Mouse (Mus musculus): ENCODE measurements around the gene Wwp2.

Wwp2 gene

DNA sequence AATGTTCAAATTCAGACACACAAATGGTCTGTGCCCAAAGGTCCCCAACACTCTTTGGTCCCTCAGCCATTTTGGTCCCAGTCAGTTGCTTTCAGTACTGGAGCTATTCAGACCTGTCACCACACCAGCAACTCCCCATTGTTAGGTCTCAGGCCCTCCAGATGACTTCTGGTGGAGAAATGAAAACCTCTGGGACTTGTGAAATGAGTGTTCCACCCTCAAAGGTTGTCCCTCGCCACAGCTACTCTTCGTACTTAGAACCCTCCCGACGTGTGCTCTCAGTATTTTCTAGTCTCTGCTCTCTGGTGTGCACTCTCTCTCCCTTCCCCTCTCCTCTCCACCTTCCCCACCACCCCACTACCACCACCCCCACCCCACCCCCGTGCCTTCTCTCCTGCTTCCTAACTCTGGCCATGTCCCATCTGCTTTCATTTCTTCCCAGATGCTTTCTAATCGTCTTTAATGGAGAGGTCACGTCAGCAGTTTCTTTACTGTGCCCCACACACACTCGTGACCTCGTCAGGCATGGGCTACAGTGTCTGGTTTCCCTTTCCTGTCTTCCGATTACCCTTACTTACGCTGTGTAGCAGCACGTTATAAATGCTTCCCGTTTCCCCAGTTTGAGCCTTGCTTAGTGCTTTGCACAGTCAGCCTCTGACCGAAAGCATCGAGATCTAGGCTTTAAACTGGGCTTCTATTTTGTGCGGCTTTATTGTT, 124.8 kb downstream of the Wwp2 start:
- no peak for DNase-seq (ENCODE audit: inconsistent ontology term)

DNA sequence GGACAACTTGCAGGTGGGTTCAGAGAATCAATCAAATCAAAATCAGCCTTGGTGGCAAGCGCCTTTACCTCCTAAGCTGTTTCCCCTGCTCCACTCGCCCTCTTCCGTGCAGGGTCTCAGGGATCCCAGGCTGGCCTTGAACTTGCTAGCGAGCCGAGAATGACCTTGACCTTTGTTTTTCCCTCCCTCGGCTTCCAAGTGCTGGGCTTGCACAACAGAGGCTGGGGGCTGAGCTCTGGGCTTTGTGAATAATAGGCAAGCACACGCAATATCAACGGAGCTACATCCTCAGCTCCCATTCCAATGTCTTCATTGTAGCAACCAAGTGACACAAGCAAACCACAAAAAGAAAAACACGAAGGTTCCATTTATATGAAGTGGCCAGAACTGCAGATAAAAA, 126.0 kb downstream of the Wwp2 start:
- no peak for DNase-seq (ENCODE audit: inconsistent ontology term)

DNA sequence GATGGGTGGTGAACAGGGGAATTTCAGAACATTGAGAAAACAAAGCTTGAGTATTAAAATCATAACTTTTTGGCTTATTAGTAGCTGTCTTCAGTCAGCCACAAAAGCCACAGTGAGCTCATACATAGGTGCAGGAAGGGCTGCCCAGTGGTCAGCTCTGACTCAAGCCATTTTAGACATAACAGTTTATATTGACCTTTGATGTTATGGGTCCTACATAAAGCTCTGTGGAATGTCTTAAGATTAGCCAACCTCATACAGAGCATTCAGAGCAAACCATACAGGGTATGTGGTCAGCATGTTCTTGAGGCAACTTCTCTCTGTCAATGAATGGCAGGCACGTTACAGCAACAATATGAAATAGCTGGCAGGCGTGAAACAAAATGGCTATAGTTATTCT, 134.9 kb downstream of the Wwp2 start:
- no peak for DNase-seq (ENCODE audit: inconsistent ontology term)

DNA sequence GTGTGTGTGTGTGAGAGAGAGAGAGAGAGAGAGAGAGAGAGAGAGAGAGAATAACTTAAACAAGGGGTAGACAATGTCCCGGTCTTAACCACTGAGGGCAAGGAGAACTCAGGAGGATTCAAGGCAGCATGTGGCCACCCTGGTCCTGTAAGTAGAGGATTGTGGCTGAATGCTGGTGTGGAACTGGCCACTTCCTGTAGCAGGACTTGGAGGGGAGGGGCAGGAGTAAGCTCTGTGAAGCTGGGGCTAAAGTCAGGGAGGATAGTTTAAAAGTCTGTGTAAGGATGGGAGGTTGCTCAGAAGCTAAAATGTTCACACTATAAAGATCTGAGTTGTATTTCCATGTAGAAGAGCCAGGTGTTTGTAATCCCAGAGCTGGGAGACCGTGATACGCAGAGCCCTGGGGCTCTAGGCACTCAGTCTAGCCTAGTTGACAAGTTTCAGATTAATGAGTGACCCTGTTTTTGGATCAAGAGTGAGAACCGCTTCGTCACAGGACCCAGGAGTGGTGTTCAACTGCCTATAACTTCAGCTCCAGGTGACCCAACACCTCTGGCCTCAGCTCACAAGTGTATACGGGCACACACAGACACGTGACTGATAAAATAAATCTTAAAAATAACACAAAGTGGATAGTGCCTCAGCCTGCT, 135.4 kb downstream of the Wwp2 start:
- DNase-seq (ENCODE audit: inconsistent ontology term) = no peak

DNA sequence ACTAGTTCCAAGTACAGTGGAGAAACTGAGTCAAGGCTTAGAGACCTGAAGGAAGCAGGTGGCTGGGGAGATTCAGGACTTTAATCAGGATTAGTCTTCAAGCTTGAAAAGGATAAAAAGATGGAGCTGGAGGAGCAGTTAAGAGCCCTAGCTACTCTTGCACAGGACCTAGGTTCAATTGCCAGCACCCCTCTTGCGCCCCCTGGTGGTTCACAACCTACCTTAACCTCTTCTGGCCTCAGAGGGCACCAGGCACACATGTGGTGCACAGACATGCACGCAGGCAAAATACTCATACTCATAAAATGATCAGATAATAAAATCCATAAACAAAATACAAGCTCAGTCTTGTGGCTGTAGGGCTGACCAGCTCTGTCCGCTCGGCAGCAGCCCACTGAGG, 136.3 kb downstream of the Wwp2 start:
- DNase-seq (ENCODE audit: inconsistent ontology term) = peak; percentile 67

DNA sequence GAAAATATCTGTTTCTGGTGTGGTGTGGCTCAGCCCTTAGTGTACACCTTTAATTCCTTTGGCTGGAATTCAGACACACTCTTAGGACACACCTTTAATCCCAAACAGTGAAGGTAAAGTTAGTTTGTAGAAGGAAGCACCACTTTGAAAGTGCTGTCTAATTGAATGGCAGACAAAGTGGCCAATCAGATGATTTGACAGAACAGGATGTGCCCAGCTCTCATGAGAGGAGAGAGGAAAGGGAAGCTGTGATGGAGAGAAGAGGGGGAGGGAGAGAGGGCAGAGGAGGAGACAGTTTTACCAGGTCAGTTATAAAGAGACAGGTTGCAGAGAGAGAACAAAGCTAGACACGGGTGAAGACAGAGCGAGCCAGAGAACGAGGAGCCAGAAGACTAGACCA, 138.6 kb downstream of the Wwp2 start:
- DNase-seq (ENCODE audit: inconsistent ontology term) = no peak

DNA sequence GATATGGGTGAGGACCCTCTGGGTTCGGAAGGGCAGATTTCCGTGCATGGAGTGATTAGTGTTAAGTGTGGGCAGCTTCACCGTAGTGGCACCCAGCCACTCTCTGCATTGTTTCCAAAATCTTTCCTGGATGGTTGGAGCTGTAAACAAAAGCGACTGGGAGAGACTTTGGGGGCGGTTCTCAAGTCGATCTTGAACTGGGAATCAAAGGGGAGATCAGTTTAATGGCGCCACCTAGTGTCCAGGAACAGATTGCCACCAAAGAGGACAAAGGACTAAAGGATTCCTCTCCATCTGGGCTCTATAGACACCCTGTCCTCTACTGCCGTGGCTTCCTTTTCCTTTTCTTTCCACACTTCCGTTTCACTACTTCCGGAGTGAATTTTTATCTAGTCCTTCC, 140.5 kb downstream of the Wwp2 start:
- peak; percentile 92 for DNase-seq (ENCODE audit: inconsistent ontology term)

DNA sequence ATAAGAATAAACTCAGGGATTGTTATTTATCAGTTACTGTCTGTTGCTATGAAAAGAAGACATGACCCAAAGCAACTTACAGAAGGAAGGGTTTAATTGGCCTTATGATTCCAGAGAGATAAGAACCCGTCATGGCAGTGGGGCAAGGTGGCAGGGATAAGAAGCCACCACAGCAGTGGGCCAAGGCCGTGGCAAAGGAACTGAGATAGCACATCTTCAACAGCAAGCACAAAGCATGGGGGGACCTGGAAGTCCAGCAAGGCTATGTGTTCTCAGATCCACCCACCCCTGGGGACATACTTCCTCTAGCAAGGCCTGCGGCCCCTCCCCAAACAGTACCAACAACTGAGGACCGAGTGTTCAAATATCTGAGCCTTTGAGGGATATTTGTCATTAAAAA, 141.5 kb downstream of the Wwp2 start:
- no peak for DNase-seq (ENCODE audit: inconsistent ontology term)

DNA sequence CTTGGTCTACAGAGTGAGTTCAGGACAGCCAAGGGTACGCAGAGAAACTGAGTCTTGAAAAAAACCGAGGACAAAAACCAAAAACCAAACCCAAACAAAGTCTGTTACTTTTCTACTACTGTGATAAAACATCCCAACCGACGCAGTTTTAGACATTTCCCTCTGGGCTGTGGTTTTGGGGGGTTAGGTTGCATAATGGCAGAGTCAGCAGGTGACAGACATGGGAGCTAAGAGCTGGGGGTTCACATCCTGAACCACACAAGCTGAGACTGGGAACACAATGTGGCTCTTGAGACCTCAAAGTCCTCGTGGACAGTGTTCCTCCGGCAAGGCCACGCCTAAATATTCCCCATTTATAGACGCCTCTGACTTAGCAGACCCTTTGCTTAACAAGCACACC, 142.0 kb downstream of the Wwp2 start:
- no peak for DNase-seq (ENCODE audit: inconsistent ontology term)

DNA sequence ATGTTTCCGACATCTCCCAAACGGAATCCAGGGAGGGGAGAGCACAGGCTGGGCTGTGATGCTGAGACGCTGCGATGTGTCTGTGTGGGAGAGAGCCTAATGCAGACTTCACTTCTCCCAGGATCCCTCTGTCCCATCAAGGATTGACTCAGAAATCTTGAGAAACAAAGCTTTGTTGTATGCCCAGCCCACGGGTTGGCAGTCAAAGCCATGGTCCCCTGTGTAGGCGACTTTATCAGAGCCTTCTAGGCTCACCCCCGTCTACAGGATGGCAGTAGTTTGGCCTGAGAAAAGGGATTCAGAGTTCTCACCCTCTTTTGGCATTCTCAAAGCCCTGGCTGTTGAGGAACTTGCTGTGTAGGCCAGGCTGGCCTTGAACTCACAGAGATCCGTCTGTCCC, 142.4 kb downstream of the Wwp2 start:
- no peak for DNase-seq (ENCODE audit: inconsistent ontology term)

DNA sequence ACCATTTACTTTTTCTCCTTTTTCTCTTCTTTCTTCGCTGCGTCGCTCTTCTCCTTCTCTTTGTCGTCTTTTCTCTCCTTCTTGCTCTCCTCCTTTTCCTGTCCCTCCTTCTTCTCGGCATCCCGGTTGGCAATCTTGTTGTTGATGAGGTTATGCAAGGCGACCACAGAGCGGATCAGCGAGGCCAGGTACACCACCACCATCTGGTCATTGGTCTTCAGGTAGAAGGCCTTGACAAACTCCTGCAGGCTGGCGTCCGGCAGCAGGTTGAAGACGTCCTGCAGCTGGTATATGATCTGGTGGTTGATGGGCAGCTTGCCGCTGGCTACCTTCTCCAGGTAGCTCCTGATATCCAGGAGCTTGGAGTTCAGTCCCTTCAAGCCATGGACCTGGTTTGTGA, 144.7 kb downstream of the Wwp2 start:
- no peak for DNase-seq (ENCODE audit: inconsistent ontology term)

DNA sequence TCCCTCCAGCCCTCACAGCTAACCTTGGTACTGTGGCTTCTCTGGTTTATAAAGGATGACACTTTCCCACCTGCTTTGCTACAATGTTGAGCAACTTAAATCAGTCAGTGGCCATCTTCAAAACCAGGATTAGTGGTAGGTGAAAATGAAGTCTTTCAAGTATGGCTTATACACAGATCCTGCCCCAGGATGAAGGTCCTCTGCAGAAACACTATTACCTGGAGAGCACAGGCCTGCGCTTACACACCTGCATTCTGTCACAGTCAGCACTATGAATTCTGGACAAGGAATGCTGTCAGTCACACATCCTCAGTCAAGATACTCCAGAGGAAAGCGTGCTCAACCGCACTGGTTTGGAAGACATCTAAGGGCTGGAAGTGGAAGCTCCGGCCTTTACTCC, 145.4 kb downstream of the Wwp2 start:
- DNase-seq (ENCODE audit: inconsistent ontology term) = no peak

DNA sequence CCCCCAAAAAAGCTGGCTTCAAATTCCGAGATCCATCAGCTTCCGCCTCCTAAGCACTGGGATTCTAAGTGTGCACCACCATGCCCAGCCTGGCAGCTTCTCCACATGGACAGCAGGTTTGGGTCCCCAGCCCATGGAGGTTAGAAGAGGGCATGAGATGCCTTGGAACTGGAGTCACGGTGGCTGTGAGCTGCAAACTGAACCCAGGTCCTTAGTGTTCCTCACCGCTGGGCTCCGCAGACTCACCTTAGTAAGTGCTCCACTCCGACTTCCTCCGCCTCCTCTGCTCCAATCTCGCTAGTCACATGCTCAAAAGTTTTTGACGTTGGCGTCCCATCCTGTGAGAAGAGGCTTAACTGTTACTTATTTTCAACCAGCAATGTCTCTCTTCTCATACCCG, 146.0 kb downstream of the Wwp2 start:
- no peak for DNase-seq (ENCODE audit: inconsistent ontology term)

DNA sequence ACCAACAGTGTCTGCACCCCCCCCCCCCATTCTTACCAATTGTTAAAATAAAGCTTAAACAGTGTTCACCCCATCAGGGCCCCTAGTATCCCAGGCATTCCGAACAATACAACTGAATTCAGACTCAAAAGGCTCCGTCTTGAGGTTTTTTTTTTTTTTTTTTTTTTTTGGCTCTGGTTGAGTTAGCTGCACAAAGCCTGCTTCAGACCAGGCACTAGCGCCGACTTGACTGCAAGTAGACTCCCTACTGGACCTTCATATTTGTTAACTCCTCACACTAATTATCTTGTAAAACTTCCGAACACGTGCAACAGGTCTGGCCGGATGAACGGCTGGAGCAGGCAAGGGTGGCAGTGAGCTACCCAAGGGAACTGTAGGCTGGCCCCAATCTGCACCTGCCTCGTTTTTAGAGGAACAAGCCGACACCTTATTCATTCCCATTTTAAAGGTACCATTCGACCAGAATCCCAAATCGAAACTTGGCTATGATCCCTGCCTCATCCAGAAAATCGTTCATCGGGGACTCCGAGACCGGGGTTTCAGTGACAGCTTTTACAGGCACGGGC, 151.3 kb downstream of the Wwp2 start:
- no peak for DNase-seq (ENCODE audit: inconsistent ontology term)

DNA sequence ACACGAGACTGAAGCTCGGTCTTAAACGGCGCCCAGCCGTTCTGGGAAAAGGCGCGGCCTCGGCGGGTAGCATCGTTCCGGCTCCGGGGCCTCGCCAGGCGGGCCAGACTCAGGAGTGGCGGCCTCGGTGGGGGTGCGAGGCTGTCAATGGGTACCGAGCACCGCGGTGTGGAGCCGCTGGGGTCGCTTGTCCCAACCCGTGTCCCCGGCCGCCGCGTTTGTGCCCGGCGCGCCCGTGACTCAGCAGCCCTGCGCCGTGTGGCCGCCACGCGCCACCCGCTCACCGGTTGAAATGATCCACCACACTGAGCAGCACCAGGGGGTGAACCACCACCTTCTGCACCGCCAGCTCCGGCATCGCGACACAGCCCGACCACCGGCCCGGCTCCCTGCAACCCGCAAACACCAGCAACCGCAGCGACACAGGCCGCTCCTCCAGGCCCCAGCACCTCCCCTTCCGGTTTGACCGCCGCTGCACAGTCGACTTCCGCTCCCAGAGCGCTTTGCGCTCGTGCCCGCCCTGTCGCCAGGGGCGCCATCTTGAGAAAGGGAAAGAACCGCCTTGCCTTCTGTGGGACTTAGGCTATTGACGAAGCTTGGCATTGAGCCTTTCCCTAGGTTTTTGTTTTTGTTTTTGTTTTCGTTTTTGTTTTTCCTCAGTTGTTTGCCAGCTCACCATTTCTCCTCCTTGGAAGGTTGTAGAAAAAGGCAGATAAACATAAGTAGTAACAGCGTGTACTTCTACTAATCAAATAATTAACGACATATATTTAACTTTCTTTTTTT, 152.0 kb downstream of the Wwp2 start, which contains the start of gene Psmd7:
Psmd7 (minus strand) TSS at position 470 of the 786 bp plus-strand sequence.
- peak; percentile 94 for DNase-seq (ENCODE audit: inconsistent ontology term)

DNA sequence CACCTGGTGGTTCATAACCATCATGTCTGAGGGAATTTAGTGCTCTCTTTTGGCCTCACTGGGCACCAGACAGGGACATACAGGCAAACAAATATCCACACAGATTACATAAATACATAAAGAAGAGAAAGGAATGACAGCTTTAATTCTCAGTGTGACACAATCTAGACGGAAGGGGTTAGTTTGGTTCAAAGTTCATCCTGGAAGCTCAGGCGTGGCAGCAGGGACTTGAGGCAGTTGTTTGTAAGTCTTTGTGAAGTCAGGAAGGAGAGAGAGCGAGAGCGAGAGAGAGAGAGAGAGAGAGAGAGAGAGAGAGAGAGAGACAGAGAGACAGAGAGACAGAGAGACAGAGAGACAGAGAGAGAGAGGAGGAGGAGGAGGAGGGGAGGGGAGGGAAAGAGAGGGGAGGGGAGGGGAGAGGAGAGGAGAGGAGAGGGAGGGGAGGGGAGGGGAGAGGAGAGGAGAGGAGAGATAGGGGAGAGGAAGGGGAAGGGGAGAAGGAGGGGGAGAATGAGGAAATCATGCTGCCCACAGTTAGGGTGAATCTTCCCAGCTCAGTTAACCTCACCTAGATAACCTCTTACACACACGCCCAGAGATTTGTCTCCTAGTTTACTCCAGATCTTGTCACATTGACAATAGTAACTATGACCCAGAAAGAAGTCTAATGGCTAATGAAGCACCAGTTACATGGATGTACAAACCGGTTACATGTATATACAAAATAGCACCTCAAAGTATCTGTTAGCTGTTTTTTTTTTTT, 158.0 kb downstream of the Wwp2 start:
- no peak for DNase-seq (ENCODE audit: inconsistent ontology term)

DNA sequence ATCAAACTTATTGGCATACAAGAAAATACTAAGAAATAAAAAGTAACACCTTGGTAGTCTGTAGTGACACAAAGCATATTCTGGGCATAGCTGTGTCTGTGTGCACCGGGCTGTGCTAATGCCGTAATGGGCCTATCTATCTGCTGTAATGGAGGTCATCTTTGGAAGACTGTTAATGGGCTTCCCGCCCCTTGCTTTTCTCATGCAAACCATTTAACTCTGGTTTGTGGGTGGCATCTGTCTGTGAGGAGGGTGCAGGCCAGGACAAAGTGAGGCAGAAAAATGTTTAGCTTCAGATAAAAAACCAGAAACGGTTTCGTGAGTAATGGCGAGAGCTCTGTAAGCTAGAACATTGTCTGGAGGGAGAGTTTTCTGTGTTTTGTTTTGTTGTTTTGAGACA, 158.7 kb downstream of the Wwp2 start:
- DNase-seq (ENCODE audit: inconsistent ontology term) = no peak

DNA sequence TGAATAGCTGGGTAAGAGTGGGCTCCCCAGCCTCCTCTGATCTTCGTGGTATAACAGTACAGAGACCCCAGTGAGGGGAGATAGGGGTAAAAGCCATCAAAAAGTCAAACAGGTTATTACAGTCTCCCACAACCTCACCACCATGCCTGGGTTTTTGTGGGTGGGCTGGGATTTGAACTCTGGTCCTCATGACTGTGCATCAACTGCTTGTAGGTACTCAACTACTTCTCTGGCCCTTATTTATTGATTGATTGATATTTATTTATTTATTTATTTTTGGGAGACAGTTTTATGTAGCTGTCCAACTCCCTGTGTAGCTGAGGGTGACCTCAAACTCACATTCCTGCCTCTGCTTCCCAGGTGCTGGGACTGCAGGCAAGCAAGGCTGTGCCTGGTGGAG, 161.6 kb downstream of the Wwp2 start:
- no peak for DNase-seq (ENCODE audit: inconsistent ontology term)

DNA sequence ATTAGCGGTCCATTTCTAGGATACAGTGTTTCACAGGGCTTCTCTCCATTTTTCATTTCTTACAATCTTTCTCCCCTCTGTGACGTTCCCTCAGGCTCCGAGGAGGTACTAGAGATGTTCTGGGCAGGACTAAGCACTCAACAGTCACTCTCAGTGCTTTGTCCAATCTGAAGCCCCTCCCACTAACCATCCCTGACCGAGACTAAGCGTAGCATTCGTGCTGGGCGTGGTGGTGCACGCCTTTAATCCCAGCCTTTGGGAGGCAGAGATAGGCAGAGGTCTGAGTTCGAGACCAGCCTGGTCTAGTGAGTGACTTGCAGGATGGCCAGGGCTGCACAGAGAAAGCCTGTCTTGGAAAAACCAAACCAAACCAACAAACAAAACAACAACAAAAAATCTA, 163.5 kb downstream of the Wwp2 start:
- DNase-seq (ENCODE audit: inconsistent ontology term) = no peak

DNA sequence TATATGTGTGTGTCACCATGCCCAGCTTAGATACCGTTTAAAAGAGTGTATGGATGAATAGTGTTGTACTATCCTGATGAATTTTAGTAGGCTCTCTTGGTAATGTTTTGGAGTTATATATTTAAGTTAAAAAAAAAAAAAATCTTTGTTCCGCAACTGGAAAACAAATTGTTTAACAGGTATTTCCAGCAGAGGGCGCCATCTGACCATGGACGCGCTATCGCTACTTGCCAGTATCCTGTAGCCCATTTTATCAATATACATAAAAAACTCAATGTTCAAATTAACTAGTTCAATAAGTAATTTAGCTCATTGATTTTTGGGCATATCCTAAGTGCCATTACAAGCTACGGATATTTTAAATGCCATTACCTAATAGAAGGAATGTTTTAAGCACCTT, 166.9 kb downstream of the Wwp2 start:
- peak; percentile 22 for DNase-seq (ENCODE audit: inconsistent ontology term)

All from Muller cell, postnatal 12 days (primary cell).